Mouse (Mus musculus): ENCODE measurements around the gene Brsk2.

Brsk2 gene

DNA sequence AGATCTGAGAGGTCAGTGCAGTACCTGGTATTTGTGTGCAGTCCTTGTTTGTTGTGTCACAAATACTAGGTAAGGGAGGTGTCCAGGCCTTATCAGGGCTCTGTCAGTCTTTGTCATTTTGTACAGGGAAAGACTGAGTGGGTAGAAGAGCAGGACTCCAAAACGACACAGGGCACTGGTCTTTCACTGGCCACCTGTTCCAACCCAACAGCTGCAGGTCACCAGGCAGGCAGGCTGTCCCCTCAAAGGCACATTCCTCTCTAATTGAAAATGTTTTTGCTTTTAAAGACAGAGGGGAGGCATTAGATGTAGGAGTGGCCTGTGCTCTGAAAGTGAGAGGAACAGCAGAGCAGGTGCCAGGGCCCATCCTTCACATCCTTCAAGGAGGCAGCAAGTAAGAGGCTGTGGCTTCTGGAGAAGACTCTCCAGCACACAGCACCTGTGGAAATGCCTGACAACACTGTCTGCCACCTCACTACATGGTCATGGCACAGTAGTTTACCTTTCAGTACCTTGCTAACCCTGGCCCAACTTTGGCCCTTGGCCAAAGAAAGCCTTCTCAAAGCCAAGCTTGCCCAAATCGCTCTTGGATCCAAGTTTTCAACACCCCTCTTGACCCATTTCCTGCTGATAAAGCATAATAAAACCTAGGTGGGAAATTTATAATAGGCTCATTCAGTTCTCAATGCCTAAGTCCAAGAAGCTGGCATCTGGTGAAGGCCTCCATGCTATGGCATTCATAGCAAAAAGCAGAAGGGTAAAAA, 85.7 kb downstream of the Brsk2 start:
- DNase-seq (ENCODE audit: low spot score) = no peak

DNA sequence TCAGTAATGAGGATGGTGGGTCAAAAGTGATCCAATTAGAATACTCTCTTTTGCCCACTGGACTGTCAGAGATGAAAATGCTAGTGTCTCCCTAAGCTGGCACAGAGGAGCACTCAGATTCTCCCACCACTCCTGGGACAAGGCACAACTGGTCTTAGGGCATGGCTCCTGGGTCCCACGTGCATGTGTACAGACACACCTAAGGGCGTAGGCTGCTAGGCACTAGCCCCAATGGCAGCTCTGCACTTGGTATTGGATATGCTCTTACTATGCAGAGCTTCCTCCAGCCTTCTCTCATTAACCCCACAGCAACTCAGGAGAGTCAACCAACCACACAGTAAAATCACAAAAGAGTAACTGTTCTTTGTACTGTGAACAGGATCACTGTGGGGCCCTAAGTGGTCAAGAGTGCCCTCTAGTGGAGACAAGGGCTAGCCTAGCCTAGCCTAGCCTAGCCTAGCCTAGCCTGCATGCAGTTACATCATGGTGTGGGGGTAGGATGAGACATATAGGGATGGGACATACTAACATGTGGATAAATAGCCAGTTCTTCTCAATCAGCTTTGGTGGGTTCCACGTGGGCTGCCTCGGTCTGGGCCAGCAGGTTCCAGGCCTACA, 88.1 kb downstream of the Brsk2 start:
- peak; percentile 32 for DNase-seq (ENCODE audit: low spot score)

DNA sequence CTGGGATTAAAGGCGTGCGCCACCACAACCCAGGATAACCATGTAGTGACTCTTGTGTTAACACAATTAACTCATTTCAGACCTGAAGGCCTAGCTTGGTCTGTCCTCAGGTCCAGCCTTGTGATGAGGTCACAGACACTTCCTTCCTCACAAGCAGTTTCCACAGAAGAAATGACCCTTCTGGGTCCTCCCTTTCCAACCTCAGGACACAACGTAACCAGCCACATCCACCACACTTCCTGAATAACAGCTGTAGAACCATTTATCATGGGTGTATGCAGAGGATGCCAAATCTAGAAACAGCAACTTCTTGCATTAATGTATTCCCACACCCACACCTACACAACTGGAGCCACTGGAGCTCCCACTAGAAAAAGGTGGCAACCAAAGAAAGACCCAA, 91.2 kb downstream of the Brsk2 start:
- DNase-seq (ENCODE audit: low spot score) = no peak

DNA sequence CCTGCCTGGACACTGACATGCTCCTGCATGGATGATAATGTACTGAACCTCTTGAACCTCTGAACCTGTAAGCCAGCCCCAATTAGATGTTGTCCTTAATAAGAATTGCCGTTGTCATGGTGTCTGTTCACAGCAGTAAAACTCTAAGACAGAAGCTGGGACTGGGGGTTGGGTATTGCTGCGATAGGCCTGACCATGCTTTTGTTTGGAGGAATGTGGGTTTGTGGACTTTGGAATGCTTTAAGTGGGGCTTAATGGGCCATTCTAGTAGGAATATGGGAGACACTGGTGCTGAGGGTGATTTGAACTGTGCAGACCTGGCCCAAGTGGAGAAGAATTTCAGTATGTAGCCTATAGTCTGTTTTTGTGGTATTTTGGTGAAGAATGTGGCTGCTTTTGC, 95.8 kb downstream of the Brsk2 start:
- no peak for DNase-seq (ENCODE audit: low spot score)

DNA sequence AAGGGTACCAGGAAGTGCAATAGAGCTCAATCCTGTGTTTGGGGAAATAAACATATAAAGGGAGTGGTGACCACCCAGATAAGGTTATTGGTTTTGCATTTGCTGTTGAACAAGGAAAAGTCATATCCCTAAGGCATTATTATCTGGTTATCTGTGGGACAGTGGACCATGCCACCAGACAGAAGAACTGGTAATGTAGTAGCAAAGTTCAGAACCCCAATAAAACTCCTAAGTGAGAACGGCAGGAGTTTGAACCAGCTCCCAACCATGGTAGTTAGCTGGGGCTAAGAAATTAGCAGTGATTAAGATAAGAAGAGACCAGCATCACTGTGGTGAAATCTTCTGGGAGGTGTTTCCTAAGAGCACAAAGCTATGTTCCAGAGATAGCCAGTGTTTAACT, 96.4 kb downstream of the Brsk2 start:
- no peak for DNase-seq (ENCODE audit: low spot score)

DNA sequence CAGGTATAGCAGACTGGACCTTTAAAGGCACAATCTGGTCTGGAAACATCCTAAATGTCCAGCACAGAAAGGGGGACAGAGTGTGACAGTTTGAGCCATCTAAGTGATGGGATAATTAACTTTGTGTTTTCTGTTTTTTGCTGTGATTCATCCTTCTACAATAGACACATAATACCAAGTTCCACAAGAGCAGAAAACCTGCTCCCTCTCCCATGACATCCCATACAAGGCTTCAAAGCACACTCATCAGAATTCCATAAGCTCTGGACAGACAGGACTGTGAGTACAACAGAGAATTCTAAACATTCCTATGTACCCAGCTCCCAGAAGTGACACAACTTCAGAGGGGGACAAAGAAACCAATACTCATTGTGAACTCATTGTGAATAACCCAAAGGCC, 101.0 kb downstream of the Brsk2 start:
- no peak for DNase-seq (ENCODE audit: low spot score)
